Mouse (Mus musculus) R1 (cell line): ENCODE measurements around the gene Pcgf6.
"Not testable (repeated sequence)": the region's sequence is repeated elsewhere in the genome, so short reads cannot be mapped to it uniquely, and the experiment has no call there.

Experiments used
- DNase-seq: peaks from one replicate; pipeline ENCODE4 v3.0.0-alpha.2; 2018; ENCODE audit warnings: low read depth, low spot score

Gene Pcgf6

GRCm38 (mm10) chr19:46998953-46999352, 51.8 kb downstream of the Pcgf6 start:
- no peak for DNase-seq

- DNase-seq, result no peak
These were observed 52.4 kb downstream of the Pcgf6 start for GRCm38 (mm10) chr19:46998168-46998870.

- no peak for DNase-seq
These were observed 54.6 kb downstream of the Pcgf6 start for GRCm38 (mm10) chr19:46996095-46996494.

GRCm38 (mm10) chr19:46992329-46992728, 58.4 kb downstream of the Pcgf6 start:
- DNase-seq, result not testable (repeated sequence)

- peak; percentile 86 for DNase-seq
These were observed 59.6 kb downstream of the Pcgf6 start for GRCm38 (mm10) chr19:46991145-46991544.

- DNase-seq, result not testable (repeated sequence)
These were observed 60.1 kb downstream of the Pcgf6 start for GRCm38 (mm10) chr19:46990625-46991024.

GRCm38 (mm10) chr19:46990153-46990518, 60.6 kb downstream of the Pcgf6 start:
- no peak for DNase-seq

GRCm38 (mm10) chr19:46989479-46990152, 61.1 kb downstream of the Pcgf6 start:
- no peak for DNase-seq

- peak; percentile 89 for DNase-seq
These were observed 62.2 kb downstream of the Pcgf6 start for GRCm38 (mm10) chr19:46988231-46989087.

GRCm38 (mm10) chr19:46987646-46988045, 63.1 kb downstream of the Pcgf6 start:
- peak; percentile 46 for DNase-seq

GRCm38 (mm10) chr19:46984726-46985622, 65.7 kb downstream of the Pcgf6 start:
- no peak for DNase-seq

- no peak for DNase-seq
These were observed 66.7 kb downstream of the Pcgf6 start for GRCm38 (mm10) chr19:46983966-46984380.
